Mouse (Mus musculus): Measurements from ENCODE around the gene Dlgap1. TPM values are rescaled to one million over a fixed set of nuclear protein-coding genes. Genes with fewer than 3 reads are reported as not detected.
"Not testable (repeated sequence)": the region's sequence is repeated elsewhere in the genome, so short reads cannot be mapped to it uniquely, and the experiment has no call there.

The Dlgap1 gene
- total RNA-seq, 1 experiment from 2014 or later = 26.8 TPM

GRCm38 (mm10) chr17:70528196-70529187, 559.6 kb downstream of the Dlgap1 start:
- no peak for DNase-seq

- no peak for DNase-seq
Measured at GRCm38 (mm10) chr17:70534321-70534720, 565.4 kb downstream of the Dlgap1 start.

GRCm38 (mm10) chr17:70541816-70542215, 572.9 kb downstream of the Dlgap1 start:
- no peak for DNase-seq

- no peak for DNase-seq
Measured at GRCm38 (mm10) chr17:70550793-70551192, 581.9 kb downstream of the Dlgap1 start.

GRCm38 (mm10) chr17:70561547-70561946, 592.7 kb downstream of the Dlgap1 start:
- no peak for DNase-seq

GRCm38 (mm10) chr17:70570848-70571247, 602.0 kb downstream of the Dlgap1 start:
- no peak for DNase-seq

GRCm38 (mm10) chr17:70583042-70583441, 614.2 kb downstream of the Dlgap1 start:
- DNase-seq = no peak

GRCm38 (mm10) chr17:70586735-70587425, 618.0 kb downstream of the Dlgap1 start:
- DNase-seq = no peak

- not testable (repeated sequence) for DNase-seq
Measured at GRCm38 (mm10) chr17:70587975-70588630, 619.2 kb downstream of the Dlgap1 start.

- no peak for DNase-seq
Measured at GRCm38 (mm10) chr17:70588691-70589090, 619.8 kb downstream of the Dlgap1 start.

- peak; percentile 7 for DNase-seq
Measured at GRCm38 (mm10) chr17:70589140-70589539, 620.3 kb downstream of the Dlgap1 start.

- DNase-seq = no peak
Measured at GRCm38 (mm10) chr17:70590506-70590905, 621.6 kb downstream of the Dlgap1 start.

- DNase-seq = no peak
Measured at GRCm38 (mm10) chr17:70594277-70594676, 625.4 kb downstream of the Dlgap1 start.

- no peak for DNase-seq
Measured at GRCm38 (mm10) chr17:70596326-70596725, 627.5 kb downstream of the Dlgap1 start.

- no peak for DNase-seq
Measured at GRCm38 (mm10) chr17:70600462-70600861, 631.6 kb downstream of the Dlgap1 start.

GRCm38 (mm10) chr17:70602051-70602450, 633.2 kb downstream of the Dlgap1 start:
- no peak for DNase-seq

- DNase-seq = no peak
Measured at GRCm38 (mm10) chr17:70605659-70606058, 636.8 kb downstream of the Dlgap1 start.

GRCm38 (mm10) chr17:70612171-70612570, 643.3 kb downstream of the Dlgap1 start:
- DNase-seq = no peak

GRCm38 (mm10) chr17:70613897-70614296, 645.0 kb downstream of the Dlgap1 start:
- DNase-seq = no peak

GRCm38 (mm10) chr17:70614407-70615060, 645.7 kb downstream of the Dlgap1 start:
- DNase-seq = no peak

GRCm38 (mm10) chr17:70622493-70622892, 653.6 kb downstream of the Dlgap1 start:
- DNase-seq = no peak

GRCm38 (mm10) chr17:70626396-70626795, 657.5 kb downstream of the Dlgap1 start:
- no peak for DNase-seq

Measured in adrenal gland, postnatal 14 days (tissue).